Mouse (Mus musculus): ENCODE results near the gene Slc25a28.

- no peak for TF ChIP-seq CTCF (IDR thresholded peaks at IDR 0.05; ENCODE audit: control insufficient read depth, insufficient read depth, insufficient read length)
- TF ChIP-seq USF1 (IDR thresholded peaks at IDR 0.05; ENCODE audit: low read depth) = no peak
- TF ChIP-seq MYOG (IDR thresholded peaks at IDR 0.05; ENCODE audit: control insufficient read depth, extremely low read depth, insufficient read length) = no peak
- TF ChIP-seq CEBPB (IDR thresholded peaks at IDR 0.05; ENCODE audit: low read depth) = no peak
Observed at GRCm38 (mm10) chr19:43665441-43666048, 9.1 kb downstream of the Slc25a28 start.

Data from C2C12 (cell line).